Mouse (Mus musculus): ENCODE results near the gene Prph. TPM values are rescaled to one million over a fixed set of nuclear protein-coding genes. Genes with fewer than 3 reads are reported as not detected.
A peak's percentile ranks its signal among the peaks of the same experiment; 100 is the strongest.

Gene Prph
- 1.8 and 7.1 TPM in 2 replicates for polyA plus RNA-seq (2015; fragmentation: Nextera tagmentation; extraction: Ambion mirVana)

DNA sequence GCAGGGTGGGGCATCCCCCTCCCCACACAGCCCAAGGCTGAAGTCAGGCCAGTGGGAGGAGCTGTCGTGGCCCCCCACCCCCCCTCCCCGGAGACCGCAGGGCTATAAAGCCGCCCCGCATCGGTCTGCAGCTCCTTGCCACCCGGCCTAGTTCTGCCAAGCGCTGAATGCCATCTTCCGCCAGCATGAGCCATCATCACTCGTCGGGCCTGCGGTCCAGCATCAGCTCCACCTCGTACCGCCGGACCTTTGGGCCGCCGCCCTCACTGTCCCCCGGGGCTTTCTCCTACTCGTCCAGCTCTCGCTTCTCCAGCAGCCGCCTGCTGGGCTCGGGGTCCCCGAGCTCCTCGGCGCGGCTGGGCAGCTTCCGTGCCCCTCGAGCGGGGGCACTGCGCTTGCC, at the start of gene Prph:
Gene Prph, plus strand, starts transcription at position 135 of the 400 bp plus-strand sequence.
- WGBS: 1% methylated on average over 28 of the region's 30 CpGs
- Histone ChIP-seq H3K4me1 (peaks cover 32% of the 10 kb centered on the region), H3K9ac (peak within 1 kb of the TSS; percentile 56), H3K9me3 (no peaks in the 10 kb centered on the region), H3K4me2 (peak within 1 kb of the TSS; percentile 72), H3K27me3 (peaks cover 87% of the 10 kb centered on the region), H3K36me3 (no peaks in the 10 kb centered on the region), H3K27ac (no peak within 1 kb of the TSS), H3K4me3 (peak within 1 kb of the TSS; percentile 42)
- ATAC-seq (ENCODE audit: insufficient number of reproducible peaks, insufficient read depth, low FRiP score, low TSS enrichment, low read depth): no peak

DNA sequence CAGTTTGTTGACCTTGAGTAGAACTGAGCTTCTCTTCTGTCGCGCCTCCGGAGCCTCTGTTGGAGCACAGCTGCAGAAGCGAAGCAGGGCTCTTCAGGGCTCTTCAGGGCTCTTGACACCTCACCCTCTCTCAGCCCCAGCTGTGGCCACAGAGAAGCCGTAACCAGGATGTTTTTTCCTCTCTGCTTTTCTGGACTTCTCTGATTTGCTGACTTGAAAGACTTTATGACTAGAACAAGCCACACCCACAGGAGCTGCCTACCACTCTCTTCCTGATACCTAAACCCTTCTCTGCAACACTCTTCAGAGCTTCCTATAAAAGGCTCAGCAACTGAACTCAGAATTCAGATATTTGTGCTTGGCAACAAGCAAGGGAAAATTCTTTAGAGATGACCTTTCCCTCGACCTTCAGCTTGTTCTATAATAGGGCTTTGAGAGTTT, 46.2 kb upstream of the Prph start:
- Histone ChIP-seq H3K9me3 (no peaks in the 10 kb centered on the region; the same call in 1 of the 2 replicates), H3K36me3 (no peaks in the 10 kb centered on the region), H3K4me2 (no peak overlapping the region), H3K27me3 (no peaks in the 10 kb centered on the region), H3K4me3 (no peak overlapping the region), H3K9ac (no peak overlapping the region), H3K4me1 (no peaks in the 10 kb centered on the region), H3K27ac (no peak overlapping the region)
- WGBS: 73% methylated on average over 6 of the region's 6 CpGs
- no peak for ATAC-seq (ENCODE audit: insufficient number of reproducible peaks, insufficient read depth, low FRiP score, low TSS enrichment, low read depth)

DNA sequence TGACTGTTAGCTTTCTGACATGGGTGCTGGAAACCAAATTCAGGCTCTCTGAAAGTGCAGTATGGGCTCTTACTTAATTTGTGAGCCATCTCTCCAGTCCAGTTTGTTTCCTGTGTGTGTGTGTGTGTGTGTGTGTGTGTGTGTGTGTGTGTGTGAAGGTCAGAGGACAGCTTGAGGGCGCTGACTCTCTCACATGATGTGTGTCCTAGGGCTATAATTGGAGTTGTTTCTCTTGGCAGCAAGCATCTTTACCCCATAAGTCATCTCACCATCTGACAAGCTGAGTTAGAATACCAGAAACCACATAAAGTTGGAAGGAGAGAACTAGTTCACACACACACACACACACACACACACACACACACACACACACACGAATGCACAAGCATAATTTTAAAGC, 44.1 kb upstream of the Prph start:
- Histone ChIP-seq H3K4me3 (no peak overlapping the region), H3K9me3 (no peaks in the 10 kb centered on the region; the same call in 1 of the 2 replicates), H3K4me2 (no peak overlapping the region), H3K9ac (no peak overlapping the region), H3K27me3 (no peaks in the 10 kb centered on the region), H3K4me1 (0 out of 2 replicates have a peak, but pooled peaks cover 4% of the 10 kb centered on the region), H3K36me3 (no peaks in the 10 kb centered on the region), H3K27ac (no peak overlapping the region)
- ATAC-seq (ENCODE audit: insufficient number of reproducible peaks, insufficient read depth, low FRiP score, low TSS enrichment, low read depth): no peak
- 70% methylated on average over 2 of the region's 2 CpGs for WGBS

DNA sequence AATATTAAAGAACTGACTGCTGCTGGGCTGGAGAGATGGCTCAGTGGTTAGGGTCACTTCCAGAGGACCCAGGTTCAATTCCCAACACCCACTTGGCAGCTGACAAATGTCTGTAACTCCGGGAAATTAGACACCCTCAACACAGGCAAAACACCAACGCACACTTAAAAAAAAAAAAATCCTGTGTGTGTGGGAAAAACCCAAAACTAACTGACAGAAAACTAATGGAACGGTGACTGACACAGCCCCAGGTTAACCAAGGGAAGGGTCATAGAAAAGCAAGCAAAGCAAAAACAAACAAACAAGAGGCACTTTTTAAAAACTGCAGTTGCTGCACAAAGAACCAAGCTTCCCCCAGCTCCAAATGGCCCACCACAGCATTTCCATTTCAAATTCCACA, 43.0 kb upstream of the Prph start:
- H3K27ac ChIP-seq: peak overlapping the region; percentile 76
- no peak for ATAC-seq (ENCODE audit: insufficient number of reproducible peaks, insufficient read depth, low FRiP score, low TSS enrichment, low read depth)
- 0 out of 2 replicates have a peak, but pooled peaks cover 4% of the 10 kb centered on the region for H3K4me1 ChIP-seq
- H3K27me3 ChIP-seq: no peaks in the 10 kb centered on the region
- H3K4me2 ChIP-seq: no peak overlapping the region
- H3K9ac ChIP-seq: no peak overlapping the region
- H3K4me3 ChIP-seq: no peak overlapping the region
- no peaks in the 10 kb centered on the region for H3K9me3 ChIP-seq
- WGBS: 64% methylated on average over 3 of the region's 3 CpGs
- no peaks in the 10 kb centered on the region for H3K36me3 ChIP-seq

DNA sequence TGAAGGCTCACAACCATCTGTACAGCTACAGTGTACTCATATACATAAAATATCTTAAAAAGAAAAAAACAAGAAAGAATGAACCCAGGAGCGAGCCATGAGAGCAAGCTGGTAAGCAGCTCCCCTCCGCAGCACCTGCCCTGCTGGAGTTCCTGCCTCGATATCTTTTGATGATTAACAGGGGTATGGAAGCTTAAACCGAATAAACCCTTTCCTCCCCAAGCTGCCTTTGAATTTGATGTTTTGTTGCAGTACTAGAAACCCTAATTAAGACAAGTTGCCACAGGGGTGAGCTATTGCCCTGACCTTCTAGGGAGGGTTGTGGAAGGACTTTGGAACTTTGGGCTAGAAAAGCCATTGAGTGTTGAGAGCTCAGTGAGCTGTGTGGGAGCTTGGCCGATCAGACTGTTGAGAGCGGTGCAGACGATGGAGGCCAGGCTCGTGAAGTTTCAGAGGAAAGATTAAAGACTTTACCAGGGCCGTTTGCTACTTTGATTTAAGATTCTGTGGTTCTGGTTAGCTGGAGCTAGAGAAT, 40.4 kb upstream of the Prph start:
- WGBS: 67% methylated on average over 9 of the region's 9 CpGs

DNA sequence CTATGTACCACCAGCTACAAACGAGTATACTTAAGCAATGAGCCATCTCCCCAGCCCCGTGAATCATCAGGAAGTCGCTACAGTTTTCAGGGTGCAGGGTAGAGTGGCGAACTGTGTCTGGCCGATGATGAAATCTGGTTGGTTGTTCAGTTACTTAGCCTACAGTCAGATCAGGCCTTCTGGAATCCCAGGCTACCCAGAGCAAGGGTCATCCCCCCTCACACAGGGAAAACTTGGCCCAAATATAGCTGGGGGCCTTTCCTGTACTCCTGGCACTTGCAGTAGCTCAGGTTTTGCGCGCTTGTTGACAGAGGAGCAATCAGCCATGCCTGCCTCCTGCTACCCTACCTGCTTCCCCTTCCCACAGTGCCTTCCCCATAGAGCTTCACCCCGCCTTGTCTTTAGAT, 37.6 kb upstream of the Prph start:
- Histone ChIP-seq H3K27me3 (no peaks in the 10 kb centered on the region), H3K4me2 (peak overlapping the region; percentile 33), H3K4me1 (peaks cover 30% of the 10 kb centered on the region), H3K9me3 (no peaks in the 10 kb centered on the region; the same call in 1 of the 2 replicates), H3K4me3 (no peak overlapping the region), H3K9ac (peak overlapping the region; percentile 52; the same call in 1 of the 2 replicates), H3K27ac (peak overlapping the region; percentile 93), H3K36me3 (no peaks in the 10 kb centered on the region)
- no peak for ATAC-seq (ENCODE audit: insufficient number of reproducible peaks, insufficient read depth, low FRiP score, low TSS enrichment, low read depth)
- WGBS: 67% methylated on average over 8 of the region's 8 CpGs

More for the DNA sequence above, 40.4 kb upstream of the Prph start:
- H3K9me3 ChIP-seq: no peaks in the 10 kb centered on the region
- no peak overlapping the region for H3K4me2 ChIP-seq
- no peaks in the 10 kb centered on the region for H3K27me3 ChIP-seq
- H3K36me3 ChIP-seq: no peaks in the 10 kb centered on the region
- no peak overlapping the region for H3K4me3 ChIP-seq
- H3K27ac ChIP-seq: no peak overlapping the region
- no peak for ATAC-seq (ENCODE audit: insufficient number of reproducible peaks, insufficient read depth, low FRiP score, low TSS enrichment, low read depth)
- H3K9ac ChIP-seq: no peak overlapping the region
- H3K4me1 ChIP-seq: peaks cover 29% of the 10 kb centered on the region

DNA sequence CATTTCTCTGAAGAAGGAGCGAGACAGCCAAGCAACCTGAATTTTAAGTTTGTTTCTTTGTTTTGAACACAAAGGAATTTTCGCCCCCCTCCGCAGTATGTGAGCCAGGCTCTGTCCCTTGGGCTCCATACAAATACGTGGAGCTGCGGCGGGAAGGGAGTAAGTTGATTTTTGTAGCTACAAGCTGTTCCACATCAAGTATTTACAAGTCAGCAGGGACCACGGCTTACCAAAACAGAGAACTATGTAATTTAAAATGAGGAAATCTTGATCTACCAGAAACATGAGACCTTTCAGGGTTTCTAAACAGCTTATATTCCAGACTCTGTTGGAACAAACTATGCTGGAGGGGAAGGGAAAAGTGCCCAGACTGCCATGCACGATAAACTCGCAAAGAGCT, 37.0 kb upstream of the Prph start:
- 20% methylated on average over 9 of the region's 9 CpGs for WGBS
- ATAC-seq (ENCODE audit: insufficient number of reproducible peaks, insufficient read depth, low FRiP score, low TSS enrichment, low read depth): 0 out of 2 replicates have a peak, but pooled peaks have one; percentile 70
- H3K4me1 ChIP-seq: peaks cover 30% of the 10 kb centered on the region
- H3K27me3 ChIP-seq: no peaks in the 10 kb centered on the region
- peak overlapping the region; percentile 52; the same call in 1 of the 2 replicates for H3K9ac ChIP-seq
- H3K27ac ChIP-seq: peak overlapping the region; percentile 93
- no peak overlapping the region for H3K4me3 ChIP-seq
- H3K9me3 ChIP-seq: no peaks in the 10 kb centered on the region; the same call in 1 of the 2 replicates
- peak overlapping the region; percentile 33 for H3K4me2 ChIP-seq
- H3K36me3 ChIP-seq: no peaks in the 10 kb centered on the region

DNA sequence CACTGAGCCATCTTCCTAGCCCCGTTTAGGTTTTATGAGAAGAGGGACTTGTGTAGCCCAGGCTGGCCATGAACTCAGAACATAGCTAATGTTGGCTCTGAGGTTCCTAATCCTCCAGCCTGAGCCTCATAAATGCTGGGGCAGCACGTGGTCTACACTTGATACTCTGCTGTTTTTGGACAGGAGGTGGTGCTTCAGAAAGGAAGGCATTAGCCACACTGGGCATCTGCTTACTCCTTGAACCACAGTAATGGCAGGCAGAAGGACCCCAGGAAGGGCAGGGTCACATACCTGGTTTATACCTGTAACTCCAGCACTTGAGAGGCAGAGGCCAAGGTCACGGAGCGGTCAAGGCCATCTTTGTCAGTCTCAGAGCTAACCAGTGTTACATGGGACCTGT, 36.3 kb upstream of the Prph start:
- Histone ChIP-seq H3K27me3 (no peaks in the 10 kb centered on the region), H3K9me3 (no peaks in the 10 kb centered on the region; the same call in 1 of the 2 replicates), H3K9ac (no peak overlapping the region), H3K36me3 (no peaks in the 10 kb centered on the region), H3K27ac (peak overlapping the region; percentile 93), H3K4me2 (peak overlapping the region; percentile 24; the same call in 1 of the 2 replicates), H3K4me1 (peaks cover 30% of the 10 kb centered on the region), H3K4me3 (no peak overlapping the region)
- ATAC-seq (ENCODE audit: insufficient number of reproducible peaks, insufficient read depth, low FRiP score, low TSS enrichment, low read depth): no peak
- WGBS: 75% methylated on average over 4 of the region's 4 CpGs

DNA sequence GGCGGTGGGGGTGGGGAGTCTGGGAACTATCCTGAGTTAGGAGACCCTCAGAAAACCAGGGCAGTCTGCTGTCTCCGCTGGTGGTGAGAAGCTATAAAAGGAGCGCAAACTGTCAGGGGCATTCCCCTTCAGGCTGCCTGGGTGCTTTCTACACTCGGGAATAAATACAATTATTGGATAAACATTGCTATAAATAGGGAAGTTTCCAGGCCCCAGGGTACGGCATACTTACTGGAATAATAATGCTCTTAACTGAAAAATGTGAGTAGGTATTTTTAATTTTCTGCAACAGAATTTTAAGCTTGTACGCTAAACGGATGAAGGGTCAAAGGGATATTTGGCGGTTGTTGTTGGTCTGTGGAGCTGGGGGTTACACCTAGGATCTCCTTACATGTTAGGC, 35.5 kb upstream of the Prph start:
- H3K9ac ChIP-seq: no peak overlapping the region
- WGBS: 43% methylated on average over 8 of the region's 8 CpGs
- 0 out of 2 replicates have a peak, but pooled peaks have one; percentile 40 for ATAC-seq (ENCODE audit: insufficient number of reproducible peaks, insufficient read depth, low FRiP score, low TSS enrichment, low read depth)

DNA sequence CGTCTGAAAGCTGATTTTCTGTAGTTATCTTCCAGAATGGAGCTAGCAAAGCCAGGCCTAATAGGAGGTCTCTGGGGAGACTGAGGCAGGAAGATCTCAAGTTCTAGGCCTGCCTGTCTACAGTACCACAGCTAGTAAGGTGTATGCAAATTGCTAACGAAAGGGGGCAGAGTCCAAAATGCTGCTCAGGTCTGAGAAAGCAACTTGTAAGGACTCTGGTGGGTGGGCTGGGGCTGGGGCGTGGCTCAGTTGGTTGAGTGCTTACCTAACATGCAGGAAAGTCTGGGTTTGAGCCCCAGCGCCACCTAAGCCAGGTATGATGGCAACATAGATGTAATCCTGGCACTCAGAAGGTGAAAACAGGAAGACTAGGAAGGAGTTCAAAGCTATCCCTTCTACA, 34.8 kb upstream of the Prph start:
- Histone ChIP-seq H3K27me3 (no peaks in the 10 kb centered on the region), H3K27ac (no peak overlapping the region), H3K4me1 (peaks cover 26% of the 10 kb centered on the region), H3K4me2 (no peak overlapping the region), H3K36me3 (no peaks in the 10 kb centered on the region), H3K4me3 (no peak overlapping the region), H3K9me3 (no peaks in the 10 kb centered on the region; the same call in 1 of the 2 replicates), H3K9ac (no peak overlapping the region)
- ATAC-seq (ENCODE audit: insufficient number of reproducible peaks, insufficient read depth, low FRiP score, low TSS enrichment, low read depth): no peak
- 88% methylated on average over 4 of the region's 4 CpGs for WGBS

More for the DNA sequence above, 35.5 kb upstream of the Prph start:
- H3K9me3 ChIP-seq: no peaks in the 10 kb centered on the region; the same call in 1 of the 2 replicates
- H3K36me3 ChIP-seq: no peaks in the 10 kb centered on the region
- peak overlapping the region; percentile 24; the same call in 1 of the 2 replicates for H3K4me2 ChIP-seq
- H3K27ac ChIP-seq: peak overlapping the region; percentile 93
- H3K27me3 ChIP-seq: no peaks in the 10 kb centered on the region
- H3K4me3 ChIP-seq: no peak overlapping the region
- peaks cover 26% of the 10 kb centered on the region for H3K4me1 ChIP-seq

DNA sequence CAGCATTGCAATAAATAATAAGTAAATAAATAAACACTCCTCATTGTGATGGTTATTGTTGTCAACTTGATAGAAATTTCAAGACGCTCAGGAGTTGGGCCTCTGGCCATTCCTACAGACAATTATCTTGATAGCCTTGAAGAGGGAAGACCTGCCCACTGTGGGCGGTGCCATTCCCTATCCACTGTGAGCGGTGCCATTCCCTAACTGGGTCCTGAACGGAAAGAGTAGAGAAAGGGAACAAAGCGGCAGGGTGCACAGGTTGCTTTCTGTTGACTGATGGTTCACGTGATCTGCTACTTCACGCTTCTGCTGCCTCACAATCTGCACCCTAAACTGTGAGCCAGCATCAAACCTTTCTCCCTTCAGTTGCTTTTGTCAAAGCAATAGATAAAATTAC, 33.7 kb upstream of the Prph start:
- Histone ChIP-seq H3K9ac (no peak overlapping the region), H3K27me3 (no peaks in the 10 kb centered on the region), H3K36me3 (no peaks in the 10 kb centered on the region), H3K4me2 (no peak overlapping the region), H3K4me3 (no peak overlapping the region), H3K9me3 (no peaks in the 10 kb centered on the region; the same call in 1 of the 2 replicates), H3K4me1 (peaks cover 26% of the 10 kb centered on the region), H3K27ac (no peak overlapping the region)
- no peak for ATAC-seq (ENCODE audit: insufficient number of reproducible peaks, insufficient read depth, low FRiP score, low TSS enrichment, low read depth)
- WGBS: 95% methylated on average over 7 of the region's 7 CpGs

DNA sequence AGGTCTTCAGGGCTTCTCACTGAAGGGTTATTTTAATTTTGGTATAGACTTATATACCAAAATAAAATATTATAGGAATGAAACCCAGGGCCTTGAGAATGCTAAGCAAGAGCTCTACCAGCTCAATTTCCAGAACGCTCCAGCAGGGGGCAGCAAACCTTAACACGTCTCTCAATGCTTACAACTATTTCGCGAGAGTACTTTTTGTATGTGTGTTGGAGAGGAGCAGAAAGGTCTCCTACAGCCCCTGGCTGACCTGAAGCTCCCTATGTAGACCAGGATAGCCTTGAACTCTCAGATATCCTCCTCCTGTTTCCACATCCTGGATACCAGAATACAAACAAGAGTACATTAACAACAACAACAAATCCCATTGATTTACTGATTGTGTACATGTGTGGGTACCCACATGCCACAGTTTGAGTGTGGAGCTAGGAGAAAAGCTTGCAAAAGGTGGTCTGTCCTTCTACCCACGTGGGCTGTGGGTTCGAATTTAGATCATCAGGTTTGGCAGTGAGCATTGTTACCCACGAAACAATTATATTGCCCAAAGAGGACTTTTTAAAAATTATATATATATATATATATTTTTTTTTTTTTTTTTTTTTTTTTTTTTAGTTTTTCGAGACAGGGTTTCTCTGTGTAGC, 30.2 kb upstream of the Prph start:
- Histone ChIP-seq H3K27ac (no peak overlapping the region), H3K4me2 (no peak overlapping the region), H3K9me3 (no peaks in the 10 kb centered on the region; the same call in 1 of the 2 replicates), H3K9ac (no peak overlapping the region), H3K36me3 (no peaks in the 10 kb centered on the region), H3K4me1 (peaks cover 5% of the 10 kb centered on the region; the same call in 1 of the 2 replicates), H3K27me3 (no peaks in the 10 kb centered on the region), H3K4me3 (no peak overlapping the region)
- 21% methylated on average over 7 of the region's 8 CpGs for WGBS
- ATAC-seq (ENCODE audit: insufficient number of reproducible peaks, insufficient read depth, low FRiP score, low TSS enrichment, low read depth): no peak
